Mouse (Mus musculus): ENCODE measurements at regions not wholly inside any gene's neighbourhood (a gene's known extent, or its start where the extent isn't known, plus 50 kb on each side); places are given as distances from the start of the nearest gene placed in this dataset.

DNA sequence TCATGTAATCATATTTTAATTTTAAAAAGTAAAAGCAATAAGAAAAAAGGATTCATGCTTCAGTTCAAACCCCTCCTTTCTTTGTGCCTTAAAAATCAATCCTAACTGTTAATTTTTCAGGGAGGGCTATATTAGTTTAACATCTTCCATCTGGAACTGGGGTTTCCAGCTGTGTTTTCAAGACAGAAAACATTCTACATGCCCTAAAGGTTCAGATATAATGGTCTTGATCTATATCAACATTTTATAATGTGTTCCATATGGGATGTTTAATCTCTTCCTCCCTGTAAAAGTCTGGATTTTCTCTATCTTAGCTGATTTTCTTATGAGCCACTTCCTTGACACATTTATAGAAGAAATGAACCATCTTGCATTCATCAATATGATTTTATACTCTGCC lies 205.9 kb upstream of the Grm7 start:
- no peak for DNase-seq (ENCODE audit: low spot score in 2 of 2)

- DNase-seq (ENCODE audit: low spot score in 2 of 2), result no peak
Measured at GRCm38 (mm10) chr6:110463370-110463769, 182.0 kb upstream of the Grm7 start.

DNA sequence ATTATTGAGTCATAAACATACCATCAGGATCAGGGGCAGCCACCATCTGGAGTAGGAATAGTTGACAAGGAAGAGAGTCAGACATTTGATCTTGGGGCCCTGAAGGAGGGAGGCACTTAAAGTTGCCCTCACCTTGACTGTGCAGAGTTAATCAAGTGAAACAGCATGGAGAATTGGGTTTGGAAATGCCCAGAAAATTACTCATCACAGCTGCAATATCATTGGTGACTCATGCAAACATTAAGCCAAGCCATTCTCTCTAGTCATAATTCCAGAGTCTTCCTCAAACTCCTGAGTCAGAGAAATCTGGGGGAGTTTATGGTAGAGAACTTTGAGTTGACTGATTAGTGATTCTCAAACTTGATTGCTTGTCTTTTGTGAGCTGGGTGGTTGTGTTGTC lies 177.7 kb upstream of the Grm7 start:
- DNase-seq (ENCODE audit: low spot score in 2 of 2), result no peak

DNA sequence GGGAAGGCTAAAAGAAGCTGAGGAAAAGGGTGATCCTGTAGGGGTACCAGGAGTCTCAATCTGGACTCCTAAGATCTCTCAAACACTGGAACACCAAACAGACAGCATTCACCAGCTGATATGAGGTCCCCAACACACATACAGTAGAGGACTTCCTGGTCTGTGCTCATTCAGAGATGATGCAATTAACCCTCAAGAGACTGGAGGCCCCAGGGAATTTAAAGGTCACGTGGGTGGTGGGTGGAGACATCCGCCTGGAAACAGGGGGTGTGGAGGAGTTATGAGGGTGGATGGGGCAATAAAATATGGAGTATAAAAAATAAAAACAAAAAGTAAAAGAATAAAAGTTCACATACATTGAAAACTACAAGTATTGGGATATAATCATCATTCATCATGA lies 139.5 kb upstream of the Grm7 start:
- no peak for DNase-seq (ENCODE audit: low spot score in 2 of 2)

DNA sequence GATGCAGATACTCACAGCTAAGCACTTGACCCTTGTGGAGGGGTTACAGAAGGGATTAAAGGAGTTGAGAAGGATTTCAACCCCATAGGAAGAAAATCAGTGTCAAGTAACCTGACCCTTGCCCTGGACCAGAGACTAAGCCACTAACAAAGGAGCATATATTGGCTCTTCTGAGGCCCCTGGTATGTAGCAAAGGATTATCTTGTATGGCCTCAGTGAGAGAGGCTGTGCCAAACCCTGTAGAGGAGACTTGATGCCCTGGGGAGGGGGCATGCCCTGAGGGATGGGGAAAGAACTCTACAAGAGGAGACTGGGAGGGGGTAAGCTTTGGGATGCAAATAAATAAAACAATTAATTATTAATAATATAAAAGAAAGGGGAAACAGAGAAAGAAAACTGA lies 134.9 kb upstream of the Grm7 start:
- DNase-seq (ENCODE audit: low spot score in 2 of 2), result no peak

DNA sequence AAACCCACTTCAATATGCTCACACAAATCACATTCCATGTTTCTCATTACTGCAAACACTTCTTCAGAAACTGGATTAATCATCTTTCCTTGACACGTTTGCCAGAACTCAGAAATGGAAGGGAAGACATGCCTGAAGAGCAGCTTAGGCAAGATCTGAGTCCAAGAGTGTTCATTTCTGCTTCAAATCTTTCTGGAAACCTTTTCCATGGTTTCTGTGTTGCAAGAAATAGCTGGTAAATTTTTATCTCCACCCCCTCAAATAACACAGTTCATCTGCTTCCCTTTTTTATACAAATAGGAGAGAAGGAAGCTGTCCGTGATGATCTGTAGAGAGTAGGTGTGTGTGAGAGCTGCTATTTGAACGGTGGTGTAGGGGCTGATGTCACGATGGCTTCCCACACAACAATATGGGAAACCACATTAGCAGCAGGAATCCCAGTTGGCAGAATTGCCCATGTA lies 106.6 kb upstream of the Grm7 start:
- peak; percentile 72 to 82 for DNase-seq (ENCODE audit: low spot score in 2 of 2)

GRCm38 (mm10) chr6:110545542-110545941 lies 99.8 kb upstream of the Grm7 start:
- no peak for DNase-seq (ENCODE audit: low spot score in 2 of 2)

DNA sequence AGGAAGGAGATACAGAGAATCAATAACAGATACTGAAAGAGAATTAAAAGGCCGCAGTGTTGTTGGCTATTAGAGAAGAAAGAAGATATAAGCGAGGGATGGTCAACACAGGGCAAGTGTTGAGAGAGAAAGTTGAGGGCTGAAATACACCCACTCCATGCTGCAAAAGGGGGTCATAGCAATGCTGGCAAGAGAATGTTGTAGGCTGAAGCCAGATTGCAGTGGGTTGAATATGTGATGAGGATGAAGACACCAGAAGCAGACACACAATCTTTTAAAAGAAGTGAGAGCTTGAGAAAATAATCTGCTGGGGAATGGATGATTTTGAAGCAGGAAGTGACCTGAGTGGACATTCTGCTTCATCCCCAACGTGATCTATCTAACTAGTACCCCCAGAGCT lies 90.5 kb upstream of the Grm7 start:
- peak in 1 of 2 experiments; percentile 31 for DNase-seq (ENCODE audit: low spot score in 2 of 2)

GRCm38 (mm10) chr6:110559656-110560055 lies 85.7 kb upstream of the Grm7 start:
- DNase-seq (ENCODE audit: low spot score in 2 of 2), result no peak

DNA sequence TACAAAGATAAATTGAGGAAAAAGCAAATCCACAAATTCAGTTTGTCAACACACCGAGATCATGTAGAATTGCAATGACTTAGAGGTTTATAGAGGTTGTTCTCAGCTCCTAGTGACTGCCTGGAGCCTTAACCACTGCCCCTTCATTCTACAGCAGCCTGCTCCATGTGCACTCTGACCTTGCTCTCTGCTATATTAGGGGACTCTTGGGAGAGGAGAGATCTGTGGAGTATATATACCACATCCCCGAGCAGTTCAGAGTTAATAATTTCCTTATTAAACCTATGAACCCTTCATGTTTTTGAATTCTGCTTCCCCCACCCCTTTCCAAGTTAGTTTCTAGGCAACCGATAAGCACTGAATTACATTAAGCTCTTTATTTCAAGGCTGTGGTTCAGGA lies 85.0 kb upstream of the Grm7 start:
- no peak for DNase-seq (ENCODE audit: low spot score in 2 of 2)

DNA sequence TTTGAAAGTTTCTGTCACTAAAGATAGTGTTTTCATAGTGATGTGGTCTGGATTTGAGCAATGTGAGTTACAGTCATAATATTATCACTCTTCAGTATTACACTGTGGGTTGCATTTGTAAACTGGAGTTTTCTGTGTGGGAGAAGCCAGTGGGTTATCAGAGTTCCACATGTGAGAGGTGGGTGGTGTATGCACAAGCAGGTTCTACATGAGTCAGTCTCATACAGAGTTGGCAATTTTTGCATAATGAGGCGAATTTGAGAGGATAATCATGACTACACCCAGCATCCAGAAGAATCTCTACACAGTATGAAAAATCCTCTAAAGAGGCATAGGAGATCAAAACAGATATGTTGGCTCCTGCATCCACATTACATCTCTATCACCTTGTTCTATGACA lies 68.2 kb upstream of the Grm7 start:
- peak in 1 of 2 experiments; percentile 1 for DNase-seq (ENCODE audit: low spot score in 2 of 2)

Measured in right cerebral cortex, postnatal 36 days (tissue).